Mouse (Mus musculus) olfactory bulb, adult 2 months (tissue): ENCODE data around the gene Tgfbr2. TPM values are rescaled to one million over a fixed set of nuclear protein-coding genes. Genes with fewer than 3 reads are reported as not detected.

Experiments
- H3K27ac ChIP-seq: fragments of 200-500 bp; 2 replicates; pipeline ENCODE4 v1.5.1; 2012; ENCODE audit warnings: low read depth, low read length; ENCODE audit not compliant: insufficient read depth
- H3K4me1 ChIP-seq: fragments of 200-500 bp; 2 replicates; pipeline ENCODE4 v1.6.1; 2012; ENCODE audit warnings: low read length; ENCODE audit not compliant: control insufficient read depth, insufficient read depth
- H3K4me3 ChIP-seq: fragments of 200-500 bp; 2 replicates; pipeline ENCODE4 v1.5.1; 2012; ENCODE audit warnings: mild to moderate bottlenecking, low read depth, low read length, moderate library complexity; ENCODE audit not compliant: insufficient read depth
- CTCF ChIP-seq: fragments of 200-500 bp; IDR thresholded peaks from 2 replicates; pipeline ENCODE4 v1.5.1; 2012; ENCODE audit warnings: low read depth, mild to moderate bottlenecking, low read length, moderate library complexity; ENCODE audit not compliant: insufficient read depth
- POLR2A ChIP-seq: fragments of 200-500 bp; IDR thresholded peaks from 2 replicates; pipeline ENCODE4 v1.6.1; 2012; ENCODE audit warnings: mild to moderate bottlenecking, low read depth, low read length, moderate library complexity; ENCODE audit not compliant: insufficient read depth
- WGBS: fragments of 180-500 bp; shearing (Covaris S2); methylation state at CpG from one replicate; pipeline ENCODE4 v1.1.7; 2018; 5-methylcytosine and 5-hydroxymethylcytosine counted together
- polyA plus RNA-seq: library from polyadenylated mRNA; stranded (reverse); fragments of >200 nt; gene quantifications from 2 replicates; pipeline ENCODE4 v1.2.4, GENCODE M21; 2012; ENCODE audit warnings: low replicate concordance; ENCODE audit not compliant: missing spikeins, insufficient read depth, insufficient read length

Tgfbr2 gene
- polyA plus RNA-seq, 1 experiment: not detected

DNA sequence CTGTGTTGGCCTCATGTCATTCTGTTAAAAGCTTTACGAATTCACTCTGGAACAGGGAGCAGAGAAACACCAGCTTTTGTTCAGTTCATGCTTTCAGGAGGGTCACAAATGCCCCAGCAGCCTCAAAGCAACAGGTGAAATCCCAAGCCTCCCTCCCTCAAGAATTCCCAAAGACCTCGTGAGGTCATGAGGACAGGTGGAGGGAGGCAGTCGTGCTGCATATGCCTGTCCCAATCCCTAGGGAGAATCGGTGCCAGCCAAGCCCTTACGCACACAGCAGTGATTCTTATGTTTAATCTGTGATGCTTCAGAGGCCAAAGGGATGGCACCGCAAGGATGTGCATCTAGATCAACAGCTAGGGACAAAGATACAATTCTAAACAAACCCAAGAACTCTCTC is 39.0 kb downstream of the Tgfbr2 start:
- no peak for TF ChIP-seq CTCF
- TF ChIP-seq POLR2A: no peak
- WGBS: 82% methylated on average over 6 of the region's 6 CpGs
- H3K4me1 ChIP-seq: peaks cover 18% of the 10 kb centered on the region
- H3K4me3 ChIP-seq: no peak overlapping the region
- H3K27ac ChIP-seq: no peak overlapping the region

DNA sequence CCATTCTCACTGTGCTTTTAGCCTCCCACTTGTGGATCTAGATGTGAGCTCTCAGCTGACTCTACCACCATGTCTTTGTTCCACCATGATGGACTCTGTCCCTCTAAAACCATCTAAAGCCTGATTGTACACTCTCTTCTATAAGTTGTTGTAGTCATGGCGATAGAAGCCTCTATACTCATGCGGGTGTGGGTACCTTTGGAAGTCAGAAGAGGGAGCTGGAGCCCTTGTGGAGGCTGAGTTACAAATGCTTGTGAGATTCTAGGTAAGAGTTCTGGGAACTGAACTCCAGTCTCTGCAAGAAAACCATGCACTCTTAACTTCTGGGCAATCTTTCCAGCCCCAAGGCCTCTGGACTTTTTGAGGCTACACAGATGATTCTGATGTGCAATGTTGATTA is 40.7 kb downstream of the Tgfbr2 start:
- 96% methylated on average over 2 of the region's 2 CpGs for WGBS
- TF ChIP-seq POLR2A (no peak), CTCF (no peak)
- no peak overlapping the region for H3K4me3 ChIP-seq
- H3K27ac ChIP-seq: no peak overlapping the region
- peaks cover 13% of the 10 kb centered on the region for H3K4me1 ChIP-seq

DNA sequence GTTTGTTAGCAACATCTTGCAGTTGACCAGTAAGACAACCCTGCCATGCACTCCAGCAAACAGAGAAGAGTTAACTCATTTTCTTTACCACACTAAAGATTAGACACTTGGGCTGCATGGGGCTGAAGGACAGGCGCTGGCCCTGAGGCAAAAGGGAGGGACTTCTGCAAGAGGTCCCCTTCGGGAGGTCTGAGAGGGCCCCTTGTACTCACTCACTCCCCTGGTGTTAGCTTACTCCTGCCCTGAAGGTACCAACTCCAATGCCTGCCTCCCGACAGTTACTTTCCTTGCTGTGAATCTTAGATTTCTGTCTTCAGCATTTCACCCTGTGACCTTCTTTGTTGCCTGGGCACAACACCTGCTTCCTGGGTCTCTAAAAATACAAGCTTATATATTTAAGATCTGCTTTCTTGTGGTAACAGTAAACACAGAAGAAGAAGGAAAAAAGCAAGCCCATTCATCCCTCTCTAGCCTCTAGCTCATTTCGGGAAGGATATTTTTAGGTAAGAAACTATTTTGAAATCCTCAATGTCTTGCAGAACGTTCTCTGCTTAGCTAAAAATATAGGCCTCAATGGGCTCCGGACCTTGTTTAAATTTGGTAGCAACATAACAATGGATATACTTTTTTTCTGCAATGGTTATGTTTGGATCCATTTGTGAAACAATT is 41.7 kb downstream of the Tgfbr2 start:
- H3K27ac ChIP-seq: no peak overlapping the region
- 52% methylated on average over 6 of the region's 6 CpGs for WGBS

DNA sequence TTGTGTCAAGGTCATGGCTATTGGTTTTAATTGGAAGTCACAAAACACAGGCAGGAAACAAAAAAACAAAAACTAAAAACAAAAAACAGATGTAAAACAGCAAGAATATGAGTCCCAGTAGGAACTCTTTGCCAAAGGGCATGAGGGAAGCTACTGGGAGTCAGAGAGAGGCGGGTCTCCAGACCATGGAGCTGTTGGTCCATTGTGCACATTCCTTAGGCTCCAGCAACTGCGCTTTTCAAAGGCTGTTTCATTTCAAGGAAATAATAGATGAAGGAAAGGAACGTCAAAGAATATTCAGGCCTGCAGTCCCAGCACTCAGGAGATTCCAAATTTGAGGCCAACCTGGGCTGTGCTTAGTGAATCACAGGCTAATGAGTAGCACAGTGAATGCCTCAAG is 46.3 kb downstream of the Tgfbr2 start:
- 77% methylated on average over 3 of the region's 3 CpGs for WGBS
- H3K27ac ChIP-seq: no peak overlapping the region
- H3K4me1 ChIP-seq: peaks cover 12% of the 10 kb centered on the region
- H3K4me3 ChIP-seq: no peak overlapping the region
- TF ChIP-seq CTCF: no peak
- no peak for TF ChIP-seq POLR2A

More for the DNA sequence above, 41.7 kb downstream of the Tgfbr2 start:
- Histone ChIP-seq H3K4me1 (peaks cover 8% of the 10 kb centered on the region), H3K4me3 (no peak overlapping the region)
- TF ChIP-seq CTCF: no peak

DNA sequence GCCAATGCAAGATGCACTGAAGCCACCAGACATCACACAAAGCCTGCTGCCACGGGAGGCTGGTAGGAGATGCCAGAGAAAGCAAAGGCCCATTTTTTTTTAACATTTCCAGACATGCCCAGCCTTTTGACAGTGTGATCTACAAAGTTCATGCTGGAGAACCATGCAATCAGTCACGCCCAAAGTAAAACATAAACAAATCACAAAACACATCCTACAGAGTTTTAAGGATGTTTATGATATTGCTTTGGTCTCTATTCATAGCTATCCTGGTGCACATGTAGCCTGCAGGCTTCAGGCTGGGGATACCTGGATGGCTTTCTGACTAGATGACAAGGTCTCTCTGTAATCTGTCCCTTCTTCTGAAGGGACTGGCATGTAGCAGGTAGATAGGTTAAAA is 46.8 kb downstream of the Tgfbr2 start:
- 85% methylated on average over 2 of the region's 2 CpGs for WGBS
- Histone ChIP-seq H3K4me3 (no peak overlapping the region), H3K27ac (no peak overlapping the region), H3K4me1 (peaks cover 11% of the 10 kb centered on the region)
- TF ChIP-seq POLR2A (no peak), CTCF (no peak)

DNA sequence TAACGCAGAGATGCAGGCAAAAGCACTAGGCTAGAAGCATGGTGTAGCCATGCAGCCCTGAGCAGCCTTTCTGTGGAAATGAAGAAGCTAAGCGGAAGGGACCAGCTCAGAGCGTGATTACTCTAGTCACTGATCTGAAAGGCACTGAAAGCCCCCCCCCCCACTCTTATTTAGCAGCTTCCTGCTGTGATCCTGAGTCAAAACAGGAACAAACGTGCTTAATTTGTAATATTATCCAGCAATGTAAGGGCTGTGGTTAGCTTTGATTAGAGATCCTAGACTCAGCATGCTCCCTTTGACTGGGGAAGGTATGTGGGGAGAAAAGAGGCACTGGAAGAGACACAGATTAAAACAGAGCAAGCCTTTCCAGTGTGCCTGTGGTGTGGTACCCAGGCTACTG is 48.7 kb downstream of the Tgfbr2 start:
- TF ChIP-seq CTCF: no peak
- no peak for TF ChIP-seq POLR2A
- 42% methylated on average over 4 of the region's 4 CpGs for WGBS
- Histone ChIP-seq H3K4me1 (peaks cover 10% of the 10 kb centered on the region; the same call in 1 of the 2 replicates), H3K27ac (no peak overlapping the region), H3K4me3 (no peak overlapping the region)

DNA sequence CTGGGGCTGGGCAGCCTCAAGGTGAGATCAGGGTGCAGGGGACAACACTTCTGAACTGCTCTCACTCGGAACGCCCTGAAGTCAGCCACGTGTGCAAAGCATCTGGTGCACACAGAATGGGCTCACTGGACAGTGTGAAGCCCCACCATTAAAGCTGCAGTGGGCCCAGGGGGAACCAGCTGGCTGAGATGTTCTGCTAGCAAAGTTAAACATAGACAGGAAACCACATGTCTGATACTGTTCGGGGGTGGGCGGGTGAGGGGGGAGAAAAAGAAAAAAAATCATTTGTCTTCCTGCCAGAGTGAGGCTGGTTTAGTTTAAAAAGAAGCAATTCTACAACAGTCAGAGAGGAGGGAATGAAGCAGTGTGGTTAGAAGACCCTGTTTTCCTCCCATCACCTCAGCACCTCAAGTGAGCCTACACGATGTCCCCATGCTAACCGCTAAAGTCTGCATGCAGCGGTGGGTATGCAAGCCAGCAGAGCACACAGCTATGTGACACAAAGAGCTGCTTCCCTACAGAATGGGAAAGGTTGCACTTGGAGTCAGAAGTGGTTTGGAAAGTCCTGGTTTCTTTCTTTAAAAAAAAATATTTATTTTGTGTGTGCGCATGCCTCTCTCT is 52.1 kb downstream of the Tgfbr2 start:
- TF ChIP-seq POLR2A: no peak
- TF ChIP-seq CTCF: no peak
- WGBS: 61% methylated on average over 9 of the region's 9 CpGs
- H3K4me3 ChIP-seq: no peak overlapping the region
- no peak overlapping the region for H3K27ac ChIP-seq
- peaks cover 10% of the 10 kb centered on the region; the same call in 1 of the 2 replicates for H3K4me1 ChIP-seq

DNA sequence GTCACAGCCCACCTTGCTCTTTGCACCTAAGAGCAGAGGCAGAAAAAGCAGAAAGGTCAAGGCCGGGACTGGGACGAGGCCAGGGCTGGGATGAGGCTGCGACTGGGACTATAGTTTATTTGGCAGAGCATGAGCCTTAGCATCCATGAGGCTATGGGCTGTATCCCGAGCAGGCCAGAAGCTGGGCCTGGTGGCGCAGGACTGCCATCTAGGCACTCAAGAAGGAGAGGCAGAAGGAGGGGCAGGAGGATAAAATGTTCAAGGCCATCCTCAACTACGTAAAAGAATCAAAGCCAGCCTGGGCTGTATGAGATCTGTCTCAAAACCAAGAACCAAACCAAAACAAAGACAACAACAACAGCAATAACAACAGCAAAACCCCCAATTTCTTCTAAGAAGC is 52.6 kb downstream of the Tgfbr2 start:
- H3K4me3 ChIP-seq: no peak overlapping the region
- WGBS: 90% methylated on average over 6 of the region's 6 CpGs
- H3K4me1 ChIP-seq: peaks cover 10% of the 10 kb centered on the region; the same call in 1 of the 2 replicates
- TF ChIP-seq CTCF: no peak
- no peak for TF ChIP-seq POLR2A
- no peak overlapping the region for H3K27ac ChIP-seq

DNA sequence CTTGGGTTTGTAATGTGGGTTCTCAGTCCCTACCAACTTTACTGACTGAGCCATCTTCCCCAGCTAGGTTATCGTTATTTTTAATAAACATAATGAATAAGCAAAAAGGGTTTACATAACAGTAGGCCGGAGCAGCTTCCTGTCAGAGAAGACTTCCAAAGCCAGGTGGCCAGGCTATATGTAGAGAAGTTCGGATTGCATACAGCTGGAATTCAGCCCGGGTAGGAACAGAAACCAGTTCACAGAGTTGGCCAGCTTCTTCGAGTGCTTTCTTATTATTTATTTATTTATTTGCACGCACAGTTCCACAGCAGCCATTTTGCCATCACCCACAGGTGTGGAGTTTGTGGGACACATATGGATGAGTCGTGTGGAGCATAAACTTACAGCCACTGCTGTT is 53.7 kb downstream of the Tgfbr2 start:
- Histone ChIP-seq H3K27ac (no peak overlapping the region), H3K4me3 (no peak overlapping the region), H3K4me1 (peaks cover 10% of the 10 kb centered on the region; the same call in 1 of the 2 replicates)
- TF ChIP-seq POLR2A (no peak), CTCF (no peak)
- 87% methylated on average over 7 of the region's 7 CpGs for WGBS

DNA sequence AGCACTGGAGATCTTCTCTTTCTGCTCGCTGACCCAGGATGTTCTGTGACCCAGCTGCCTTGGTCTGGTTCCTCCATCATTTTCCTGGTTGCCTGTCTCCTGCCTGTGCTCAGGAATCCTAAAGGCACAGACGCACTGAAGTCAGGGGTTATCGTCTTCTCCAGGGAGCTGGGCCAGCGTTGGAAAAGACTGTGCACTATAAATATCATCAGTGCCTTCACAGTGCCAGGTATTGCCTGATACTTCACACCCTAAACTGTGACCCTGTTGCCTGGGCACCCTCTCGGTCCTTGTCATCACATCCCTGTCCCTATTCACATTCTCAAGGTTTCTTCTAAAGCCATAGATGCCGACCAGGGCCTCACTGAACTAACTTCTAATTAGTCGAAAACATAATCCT is 55.2 kb downstream of the Tgfbr2 start:
- TF ChIP-seq POLR2A (no peak), CTCF (no peak)
- Histone ChIP-seq H3K4me1 (peaks cover 5% of the 10 kb centered on the region; the same call in 1 of the 2 replicates), H3K27ac (no peak overlapping the region), H3K4me3 (no peak overlapping the region)
- 93% methylated on average over 7 of the region's 7 CpGs for WGBS
